Mouse (Mus musculus): ENCODE results near the gene Ifi35.
"Not testable (repeated sequence)": the region's sequence is repeated elsewhere in the genome, so short reads cannot be mapped to it uniquely, and the experiment has no call there.

The Ifi35 gene

DNA sequence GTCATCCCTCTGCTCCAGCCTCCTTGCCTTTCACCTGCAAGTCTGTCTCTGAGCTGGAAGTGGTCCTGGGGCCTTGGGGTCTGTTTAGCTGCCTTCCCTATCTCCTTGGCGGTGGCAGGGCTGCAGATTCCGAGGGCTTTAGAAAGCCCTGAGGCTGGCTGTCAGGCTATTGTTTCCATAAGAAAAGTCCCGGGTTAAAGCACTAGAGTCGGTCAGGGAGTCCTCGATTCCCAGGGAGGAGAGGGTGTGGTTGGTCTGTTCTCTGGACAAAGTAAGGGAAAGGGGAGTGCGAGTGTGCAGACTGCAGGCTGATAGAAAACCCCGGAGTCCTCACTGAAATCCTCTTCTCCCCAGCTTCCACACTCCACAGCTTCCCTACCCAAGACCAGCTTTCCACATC lies 22.0 kb downstream of the Ifi35 start:
- DNase-seq, result no peak

DNA sequence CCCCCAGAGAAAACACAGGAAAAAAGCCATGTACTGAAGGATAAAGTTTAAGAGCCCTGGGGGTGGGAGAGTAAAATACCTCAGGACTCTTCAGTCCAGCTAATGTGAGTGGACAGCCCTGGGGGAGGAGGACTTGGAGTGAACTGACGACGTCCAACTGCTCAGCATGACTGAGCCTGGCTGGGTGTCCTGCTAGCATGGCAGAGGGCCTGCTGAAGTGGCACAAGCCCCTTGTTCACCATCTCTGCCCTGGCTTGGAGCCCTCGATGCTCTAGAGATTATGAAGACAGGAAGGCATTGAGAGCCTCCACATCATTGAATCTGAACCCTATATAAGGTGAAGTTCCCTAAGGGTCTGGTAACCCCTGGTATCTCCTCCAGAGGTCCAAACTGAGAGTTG lies 23.7 kb downstream of the Ifi35 start:
- DNase-seq, result no peak

DNA sequence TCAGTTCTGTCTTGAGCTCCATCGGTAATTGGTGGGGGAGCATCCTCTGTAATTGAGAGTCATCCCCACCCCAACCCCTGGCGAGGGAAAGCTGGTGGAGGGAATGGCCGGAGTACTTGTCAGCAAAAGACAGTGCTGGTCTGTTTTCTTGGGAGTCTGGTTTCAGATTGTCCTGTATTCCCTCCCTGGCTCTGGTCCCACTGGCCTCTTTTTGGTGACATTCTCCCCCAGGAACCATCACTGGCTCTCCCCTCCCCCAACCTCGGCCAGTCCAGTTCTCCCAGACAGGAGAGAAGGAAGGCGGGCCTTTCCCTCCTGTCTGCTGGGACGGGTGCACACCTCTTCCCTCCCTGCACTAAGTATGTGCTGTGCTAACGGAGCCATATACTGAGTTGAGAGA lies 24.1 kb downstream of the Ifi35 start:
- DNase-seq, result no peak

DNA sequence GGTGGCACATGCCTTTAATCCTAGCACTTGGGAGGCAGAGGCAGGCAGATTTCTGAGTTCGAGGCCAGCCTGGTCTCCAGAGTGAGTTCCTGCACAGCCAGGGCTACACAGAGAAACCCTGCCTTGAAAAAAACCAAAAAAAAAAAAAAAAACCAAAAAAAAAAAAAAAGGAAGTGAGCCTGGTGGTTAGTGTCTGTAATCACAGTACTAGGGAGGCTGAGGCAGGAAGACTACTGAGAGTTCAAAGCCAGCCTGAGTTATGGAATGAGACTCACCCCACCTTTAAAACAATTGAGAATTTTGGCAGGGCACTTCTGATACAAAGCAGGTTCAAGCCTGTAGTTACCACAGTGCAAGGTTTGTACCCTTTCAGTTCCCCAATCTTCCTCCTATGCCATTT lies 25.5 kb downstream of the Ifi35 start:
- not testable (repeated sequence) for DNase-seq

GRCm38 (mm10) chr11:101474298-101474697 lies 26.1 kb downstream of the Ifi35 start:
- DNase-seq, result no peak

DNA sequence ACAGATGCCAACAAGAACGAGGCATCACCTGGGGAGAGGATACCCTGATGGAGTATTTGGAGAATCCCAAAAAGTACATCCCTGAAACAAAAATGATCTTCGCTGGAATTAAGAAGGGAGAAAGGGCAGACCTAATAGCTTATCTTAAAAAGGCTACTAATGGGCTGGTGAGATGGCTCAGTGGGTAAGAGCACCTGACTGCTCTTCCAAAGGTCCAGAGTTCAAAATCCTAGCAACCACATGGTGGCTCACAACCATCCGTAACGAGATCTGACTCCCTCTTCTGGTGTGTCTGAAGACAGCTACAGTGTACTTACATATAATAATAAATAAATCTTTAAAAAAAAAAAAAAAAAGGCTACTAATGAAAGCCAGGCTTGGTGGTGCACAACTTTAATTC lies 28.2 kb downstream of the Ifi35 start:
- DNase-seq, result not testable (repeated sequence)

DNA sequence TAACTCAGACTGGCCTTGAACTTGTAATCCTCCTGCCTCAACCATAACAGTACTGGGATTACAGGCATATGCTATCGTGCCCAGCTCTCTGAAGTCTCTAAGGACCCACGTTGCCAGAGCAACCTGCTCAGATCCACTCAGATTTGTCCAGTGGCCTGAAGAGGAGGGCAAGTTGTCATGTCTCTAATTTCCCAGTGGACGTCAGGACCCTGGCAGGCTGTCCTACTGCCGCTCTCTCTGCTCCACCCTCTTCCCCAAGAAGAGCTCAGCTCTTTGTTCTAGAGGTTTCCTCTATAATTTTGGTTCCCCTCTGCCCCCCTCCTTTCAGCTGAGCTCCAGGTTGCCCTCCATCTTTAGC lies 29.0 kb downstream of the Ifi35 start:
- DNase-seq, result no peak

GRCm38 (mm10) chr11:101477552-101478211 lies 29.5 kb downstream of the Ifi35 start:
- DNase-seq, result no peak

GRCm38 (mm10) chr11:101479171-101479635 lies 31.0 kb downstream of the Ifi35 start:
- DNase-seq, result no peak

DNA sequence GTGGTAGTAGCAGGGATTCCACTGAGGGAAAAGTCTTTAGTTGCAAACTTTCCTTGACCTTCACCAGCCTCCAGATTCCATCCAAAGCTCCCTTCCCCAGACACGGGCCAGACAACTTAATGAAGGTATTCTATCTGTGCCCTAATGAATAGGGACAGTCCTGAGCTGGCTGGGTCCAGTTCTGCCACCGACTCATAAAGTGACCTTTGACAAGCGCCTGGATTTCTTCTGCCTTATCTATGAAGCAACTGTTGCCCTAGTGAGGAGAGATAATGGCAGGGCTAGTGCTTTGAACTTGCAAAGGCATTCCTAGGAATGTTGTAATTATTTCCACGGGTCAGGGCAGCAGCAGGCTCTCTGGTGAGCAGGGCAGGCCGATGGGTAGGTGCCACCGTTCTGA lies 32.7 kb downstream of the Ifi35 start:
- DNase-seq, result no peak

DNA sequence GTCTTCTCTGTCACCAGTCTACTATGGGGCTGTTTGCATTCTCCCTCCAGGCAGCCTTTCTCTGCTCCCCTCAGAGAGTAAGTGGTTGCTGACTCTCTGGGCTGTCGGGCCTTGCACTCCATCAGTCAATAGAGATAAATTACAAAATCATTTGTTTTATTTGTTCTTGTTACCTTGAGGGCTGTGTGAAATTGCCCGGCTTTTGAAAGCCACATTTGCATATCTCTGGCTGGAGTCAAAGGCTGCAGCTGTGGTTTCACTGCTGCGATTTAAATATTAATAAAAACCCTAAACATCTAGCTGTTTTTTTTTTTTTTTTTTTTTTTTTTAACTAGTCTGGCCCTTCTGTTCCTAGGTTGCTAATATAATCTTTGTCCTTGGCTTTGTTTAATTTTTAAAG lies 35.6 kb downstream of the Ifi35 start:
- DNase-seq, result no peak

GRCm38 (mm10) chr11:101484245-101484644 lies 36.0 kb downstream of the Ifi35 start:
- DNase-seq, result no peak

GRCm38 (mm10) chr11:101484814-101485213 lies 36.6 kb downstream of the Ifi35 start:
- no peak for DNase-seq

GRCm38 (mm10) chr11:101485509-101486028 lies 37.4 kb downstream of the Ifi35 start:
- no peak for DNase-seq

GRCm38 (mm10) chr11:101486126-101486525 lies 37.9 kb downstream of the Ifi35 start:
- no peak for DNase-seq

GRCm38 (mm10) chr11:101506269-101506780 lies 58.1 kb downstream of the Ifi35 start:
- DNase-seq, result no peak

GRCm38 (mm10) chr11:101507090-101507489 lies 58.9 kb downstream of the Ifi35 start:
- DNase-seq, result no peak
